Mouse (Mus musculus) neural tube, embryonic 14.5 days (tissue): ENCODE measurements at regions not wholly inside any gene's neighbourhood (a gene's known extent, or its start where the extent isn't known, plus 50 kb on each side); places are given as distances from the start of the nearest gene placed in this dataset.

Experiments
- ATAC-seq: fragments of 200-750 bp; cut with Nextera tagmentation; 2 replicates; pipeline ENCODE4 v1.8.0; 2017; ENCODE audit warnings: low read depth, mild to moderate bottlenecking, moderate TSS enrichment, moderate library complexity
- H3K27ac ChIP-seq: fragments of 300-500 bp; sonication (generic); 2 replicates; pipeline ENCODE4 v1.5.1; 2014; ENCODE audit warnings: low read depth, mild to moderate bottlenecking, control low read depth, low read length, moderate library complexity, mixed read lengths
- H3K27me3 ChIP-seq: fragments of 300-500 bp; sonication (generic); 2 replicates; pipeline ENCODE4 v1.6.1; 2014; ENCODE audit warnings: low read length; ENCODE audit not compliant: control insufficient read depth, insufficient read depth
- H3K36me3 ChIP-seq: fragments of 300-500 bp; sonication (generic); 2 replicates; pipeline ENCODE4 v1.6.1; 2014; ENCODE audit warnings: low read length, mixed read lengths; ENCODE audit not compliant: control insufficient read depth, insufficient read depth
- H3K4me1 ChIP-seq: fragments of 300-500 bp; sonication (generic); 2 replicates; pipeline ENCODE4 v1.6.1; 2014; ENCODE audit warnings: low read length; ENCODE audit not compliant: control insufficient read depth, insufficient read depth
- H3K4me2 ChIP-seq: fragments of 300-500 bp; sonication (generic); 2 replicates; pipeline ENCODE4 v1.6.1; 2014; ENCODE audit warnings: mild to moderate bottlenecking, low read depth, low read length, control low read depth
- H3K4me3 ChIP-seq: fragments of 300-500 bp; sonication (generic); 2 replicates; pipeline ENCODE4 v1.5.1; 2014; ENCODE audit warnings: low read depth, low read length, control low read depth, mixed read lengths
- H3K9ac ChIP-seq: fragments of 300-500 bp; sonication (generic); replicated peaks from 2 replicates; pipeline ENCODE4 v1.6.1; 2014; ENCODE audit warnings: low read depth, mild to moderate bottlenecking, control low read depth, low read length, mixed read lengths
- H3K9me3 ChIP-seq: fragments of 300-500 bp; sonication (generic); 2 replicates; pipeline ENCODE4 v1.6.1; 2016; ENCODE audit warnings: low read length; ENCODE audit not compliant: control insufficient read depth
- WGBS: fragments of 180-500 bp; shearing (Covaris S2); extraction: QIAGEN DNeasy Blood & Tissue Kit; methylation state at CpG from one replicate; pipeline ENCODE4 v1.1.7; 2014; 5-methylcytosine and 5-hydroxymethylcytosine counted together

GRCm38 (mm10) chr10:117934797-117935196 lies 89.0 kb upstream of the Rap1b start:
- no peak overlapping the region for H3K4me2 ChIP-seq
- no peaks in the 10 kb centered on the region for H3K9me3 ChIP-seq
- ATAC-seq, result no peak
- no peak overlapping the region for H3K9ac ChIP-seq
- H3K4me3 ChIP-seq, result no peak overlapping the region
- no peaks in the 10 kb centered on the region for H3K27me3 ChIP-seq
- no peaks in the 10 kb centered on the region for H3K4me1 ChIP-seq
- no peak overlapping the region for H3K27ac ChIP-seq
- 81% methylated on average over 9 of the region's 9 CpGs for WGBS
- H3K36me3 ChIP-seq, result no peaks in the 10 kb centered on the region

GRCm38 (mm10) chr10:117938717-117939116 lies 92.9 kb upstream of the Rap1b start:
- Histone ChIP-seq H3K9ac (no peak overlapping the region), H3K36me3 (no peaks in the 10 kb centered on the region), H3K4me1 (peaks cover 3% of the 10 kb centered on the region; the same call in 1 of the 2 replicates), H3K27me3 (no peaks in the 10 kb centered on the region), H3K4me3 (no peak overlapping the region), H3K27ac (no peak overlapping the region), H3K4me2 (no peak overlapping the region), H3K9me3 (no peaks in the 10 kb centered on the region)
- 68% methylated on average over 8 of the region's 8 CpGs for WGBS
- no peak for ATAC-seq

GRCm38 (mm10) chr10:117940441-117941265 lies 94.8 kb upstream of the Rap1b start:
- peaks cover 3% of the 10 kb centered on the region; the same call in 1 of the 2 replicates for H3K4me1 ChIP-seq
- H3K27ac ChIP-seq, result peak overlapping the region; percentile 23; the same call in 1 of the 2 replicates
- no peaks in the 10 kb centered on the region for H3K36me3 ChIP-seq
- H3K27me3 ChIP-seq, result no peaks in the 10 kb centered on the region
- 50% methylated on average over 10 of the region's 10 CpGs for WGBS
- H3K9ac ChIP-seq, result no peak overlapping the region
- ATAC-seq, result no peak
- no peaks in the 10 kb centered on the region for H3K9me3 ChIP-seq
- no peak overlapping the region for H3K4me2 ChIP-seq
- H3K4me3 ChIP-seq, result no peak overlapping the region

GRCm38 (mm10) chr10:117941266-117941651 lies 95.4 kb upstream of the Rap1b start:
- 52% methylated on average over 3 of the region's 3 CpGs for WGBS
- no peak overlapping the region for H3K4me2 ChIP-seq
- no peaks in the 10 kb centered on the region for H3K27me3 ChIP-seq
- ATAC-seq, result no peak
- no peaks in the 10 kb centered on the region for H3K9me3 ChIP-seq
- H3K4me1 ChIP-seq, result peaks cover 3% of the 10 kb centered on the region; the same call in 1 of the 2 replicates
- no peak overlapping the region for H3K9ac ChIP-seq
- H3K36me3 ChIP-seq, result no peaks in the 10 kb centered on the region
- H3K27ac ChIP-seq, result peak overlapping the region; percentile 65
- no peak overlapping the region for H3K4me3 ChIP-seq

- no peak for ATAC-seq
- Histone ChIP-seq H3K36me3 (no peaks in the 10 kb centered on the region), H3K9ac (no peak overlapping the region), H3K4me2 (no peak overlapping the region), H3K4me1 (peaks cover 5% of the 10 kb centered on the region; the same call in 1 of the 2 replicates), H3K4me3 (no peak overlapping the region), H3K27ac (no peak overlapping the region), H3K27me3 (no peaks in the 10 kb centered on the region), H3K9me3 (no peaks in the 10 kb centered on the region)
- 88% methylated on average over 6 of the region's 6 CpGs for WGBS
Measured at GRCm38 (mm10) chr10:117943702-117944307, 98.0 kb upstream of the Rap1b start.

- no peak for ATAC-seq
- Histone ChIP-seq H3K27me3 (no peaks in the 10 kb centered on the region), H3K4me2 (peak overlapping the region; percentile 2; the same call in 1 of the 2 replicates), H3K4me1 (0 out of 2 replicates have a peak, but pooled peaks cover 2% of the 10 kb centered on the region), H3K9me3 (no peaks in the 10 kb centered on the region), H3K27ac (no peak overlapping the region), H3K9ac (no peak overlapping the region), H3K36me3 (no peaks in the 10 kb centered on the region), H3K4me3 (no peak overlapping the region)
- WGBS, result 34% methylated on average over 13 of the region's 13 CpGs
Measured at GRCm38 (mm10) chr10:117947191-117947590, 101.4 kb upstream of the Rap1b start.

GRCm38 (mm10) chr10:117947911-117948310 lies 102.1 kb upstream of the Rap1b start:
- WGBS, result 86% methylated on average over 7 of the region's 7 CpGs

GRCm38 (mm10) chr10:117952116-117953025 lies 106.5 kb upstream of the Rap1b start:
- 73% methylated on average over 26 of the region's 26 CpGs for WGBS
- Histone ChIP-seq H3K9me3 (no peaks in the 10 kb centered on the region), H3K9ac (no peak overlapping the region), H3K27ac (no peak overlapping the region), H3K4me2 (no peak overlapping the region), H3K4me1 (0 out of 2 replicates have a peak, but pooled peaks cover 2% of the 10 kb centered on the region), H3K4me3 (no peak overlapping the region), H3K27me3 (no peaks in the 10 kb centered on the region), H3K36me3 (no peaks in the 10 kb centered on the region)
- ATAC-seq, result no peak

More at GRCm38 (mm10) chr10:117947911-117948310, 102.1 kb upstream of the Rap1b start:
- Histone ChIP-seq H3K9ac (no peak overlapping the region), H3K4me2 (no peak overlapping the region), H3K9me3 (no peaks in the 10 kb centered on the region), H3K4me3 (no peak overlapping the region), H3K27me3 (no peaks in the 10 kb centered on the region), H3K4me1 (0 out of 2 replicates have a peak, but pooled peaks cover 2% of the 10 kb centered on the region), H3K27ac (no peak overlapping the region), H3K36me3 (no peaks in the 10 kb centered on the region)
- no peak for ATAC-seq
